Mouse (Mus musculus): ENCODE measurements around the gene Camk1d.

DNA sequence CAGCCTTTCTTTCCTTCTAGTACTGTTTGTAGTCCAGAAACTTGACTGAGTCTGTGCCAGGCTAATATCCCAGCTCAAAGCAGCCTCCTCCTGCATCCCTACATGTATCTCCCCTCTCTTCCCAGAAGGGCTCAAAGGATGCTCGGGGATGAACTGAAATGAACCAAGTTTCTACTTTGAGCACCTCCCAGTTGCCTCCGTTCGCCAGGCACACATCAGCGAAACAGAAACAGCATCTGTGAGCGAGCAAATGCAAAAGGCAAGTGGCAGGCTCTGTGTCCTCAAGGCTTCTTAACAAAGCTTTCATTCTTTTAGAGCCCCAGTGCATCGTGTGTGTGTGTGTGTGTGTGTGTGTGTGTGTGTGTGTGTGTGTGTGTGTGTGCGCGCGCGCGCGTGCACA is 409.9 kb downstream of the Camk1d start:
- TF ChIP-seq POLR2A (IDR thresholded peaks at IDR 0.05; ENCODE audit: borderline replicate concordance, extremely low read depth, insufficient read depth, insufficient read length, poor library complexity, severe bottlenecking) (no peak), CTCF (IDR thresholded peaks at IDR 0.05; ENCODE audit: borderline replicate concordance, extremely low read depth, insufficient read depth, insufficient read length) (no peak)
